8 mouse cellular contexts compared by ENCODE assay signal in the genomic region with DNA sequence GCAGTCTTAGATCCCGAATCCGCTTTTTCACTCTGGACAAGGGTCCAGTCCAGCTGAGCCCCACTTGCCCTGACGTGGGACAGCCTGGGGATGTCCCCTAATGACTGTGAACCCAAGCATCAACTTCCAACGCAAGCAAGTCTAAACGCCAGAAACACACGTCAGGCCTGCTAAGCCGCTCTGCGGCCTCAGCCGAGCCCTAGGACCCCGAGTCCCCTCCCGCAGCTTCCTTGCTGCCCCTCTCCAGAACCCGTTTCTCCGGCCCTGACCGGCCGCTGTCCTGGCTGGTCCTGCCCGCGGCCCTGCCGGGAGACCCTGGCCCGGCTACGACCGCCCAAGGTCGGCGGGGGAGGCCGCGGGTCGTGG. TPM values are rescaled to one million over a fixed set of nuclear protein-coding genes. Genes with fewer than 3 reads are reported as not detected.
DNase-seq lines count a peak whose midpoint lies in the region; ATAC-seq lines count a peak whose summit lies in the region.

No protein-coding gene starts in this region.

- no peaks in the 10 kb centered on the region for H3K9me3 ChIP-seq in embryonic facial prominence, embryonic 12.5 days
- H3K9me3 ChIP-seq in megakaryocyte, embryonic 14.5 days = peaks cover 5% of the 10 kb centered on the region

- peak overlapping the region; percentile 95 for H3K9ac ChIP-seq in embryonic facial prominence, embryonic 12.5 days

- WGBS in embryonic facial prominence, embryonic 12.5 days = 2% methylated on average over 26 of the region's 26 CpGs

- H3K27ac ChIP-seq in embryonic facial prominence, embryonic 12.5 days = peak overlapping the region; percentile 79

- H3K36me3 ChIP-seq in embryonic facial prominence, embryonic 12.5 days = no peaks in the 10 kb centered on the region
- H3K36me3 ChIP-seq in megakaryocyte, embryonic 14.5 days (replicated peaks; ENCODE audit: low read length) = peaks cover 16% of the 10 kb centered on the region

- DNase-seq in embryo, embryonic 10 days (ENCODE audit: low spot score) = peak; percentile 47
- no peak for DNase-seq in embryo, embryonic 9.5 days (ENCODE audit: extremely low spot score)
- DNase-seq in 416B (ENCODE audit: low read depth) = peak; percentile 44
- DNase-seq in yolk sac, embryonic 10.5 days (ENCODE audit: low spot score) = peak; percentile 66
- DNase-seq in layer of hippocampus, adult 18-20 months (ENCODE audit: low spot score in 2 of 2) = no peak

- H3K4me1 ChIP-seq in embryonic facial prominence, embryonic 12.5 days = peaks cover 5% of the 10 kb centered on the region; the same call in 1 of the 2 replicates
- peaks cover 52% of the 10 kb centered on the region for H3K4me1 ChIP-seq in megakaryocyte, embryonic 14.5 days

- peak overlapping the region; percentile 90 for H3K4me2 ChIP-seq in embryonic facial prominence, embryonic 12.5 days (replicated peaks)

- H3K27me3 ChIP-seq in embryonic facial prominence, embryonic 12.5 days = no peaks in the 10 kb centered on the region
- H3K27me3 ChIP-seq in megakaryocyte, embryonic 14.5 days (replicated peaks) = no peaks in the 10 kb centered on the region

- peak overlapping the region; percentile 94 for H3K4me3 ChIP-seq in embryonic facial prominence, embryonic 12.5 days
- peak overlapping the region; percentile 95 for H3K4me3 ChIP-seq in megakaryocyte, embryonic 14.5 days (replicated peaks)

- peak; percentile 66 for ATAC-seq in embryonic facial prominence, embryonic 12.5 days (ENCODE audit: insufficient number of reproducible peaks, insufficient read depth, low FRiP score, low TSS enrichment)
- ATAC-seq in inflammation-experienced regulatory T-cells, adult 6 months = peak; percentile 49

RNA-seq across cellular contexts. Expression of a gene that starts 21.6 kb away (rescaled TPM):
- polyA plus RNA-seq in embryonic facial prominence, embryonic 12.5 days (2016; fragmentation: Nextera tagmentation; extraction: Ambion mirVana) = 27.4 and 28.6 TPM in 2 replicates
- 1 to 10 TPM; 4.8 to 7.2 (median 6.3) TPM for polyA plus RNA-seq in inflammation-experienced regulatory T-cells, adult 6 months (2017; shearing (Covaris generic))
- 6.8 and 10.2 TPM in 2 replicates for polyA plus RNA-seq in megakaryocyte, embryonic 14.5 days (2012; ENCODE audit: insufficient read depth, low replicate concordance)
- total RNA-seq in layer of hippocampus, adult 18-20 months (2021) = 10 to 100 TPM; 74.4 to 80.6 TPM

RNA-seq across cellular contexts. Expression of a gene that starts 25.1 kb away (rescaled TPM):
- polyA plus RNA-seq in embryonic facial prominence, embryonic 12.5 days (2016; fragmentation: Nextera tagmentation; extraction: Ambion mirVana) = 184 and 189 TPM in 2 replicates
- 10 to 100 TPM; 32.6 to 72.2 (median 48.1) TPM for polyA plus RNA-seq in inflammation-experienced regulatory T-cells, adult 6 months (2017; shearing (Covaris generic))
- polyA plus RNA-seq in megakaryocyte, embryonic 14.5 days (2012; ENCODE audit: insufficient read depth, low replicate concordance) = 173 and 222 TPM in 2 replicates
- total RNA-seq in layer of hippocampus, adult 18-20 months (2021) = 10 to 100 TPM; 65.6 to 69.6 TPM

RNA-seq across cellular contexts. Expression of a gene that starts 47.7 kb away (rescaled TPM):
- polyA plus RNA-seq in embryonic facial prominence, embryonic 12.5 days (2016; fragmentation: Nextera tagmentation; extraction: Ambion mirVana) = 132 and 139 TPM in 2 replicates
- polyA plus RNA-seq in inflammation-experienced regulatory T-cells, adult 6 months (2017; shearing (Covaris generic)) = 100 to 1,000 TPM; 127 to 153 (median 139) TPM
- 63.4 and 117 TPM in 2 replicates for polyA plus RNA-seq in megakaryocyte, embryonic 14.5 days (2012; ENCODE audit: insufficient read depth, low replicate concordance)
- total RNA-seq in layer of hippocampus, adult 18-20 months (2021) = 10 to 100 TPM; 76.9 to 81.5 TPM

Comparison
In these comparisons a context has a peak if more than half of its experiments do, and no peak if none do; other contexts are left out.
1. DNase-seq: peak in embryo, embryonic 10 days (single experiment), 416B (single experiment) and yolk sac, embryonic 10.5 days (single experiment); none in embryo, embryonic 9.5 days (single experiment) and layer of hippocampus, adult 18-20 months (0 of 2).